In genomic region chr8:115395840-115396239, GRCm38 (mm10) we compare ENCODE assay signal across 17 mouse cellular contexts.
DNase-seq lines count a peak whose midpoint lies in the region; ATAC-seq and TF ChIP-seq lines count a peak whose summit lies in the region.
"Had no signal": no experiment of that assay in that cellular context is flagged by ENCODE, and none has a peak within 500 bp of the region (broad histone marks: within the 10 kb centered on the region; RNA-seq: fewer than 3 reads in every experiment).

No protein-coding gene starts in this region.

- H3K4me2 ChIP-seq in heart, postnatal 0 days (ENCODE audit: low read depth, low read length), result no peak overlapping the region
- H3K4me2 ChIP-seq in heart, embryonic 11.5 days, result no peak overlapping the region
- no peak overlapping the region for H3K4me2 ChIP-seq in liver, embryonic 14.5 days (ENCODE audit: low read depth)
- H3K4me2 ChIP-seq: embryonic facial prominence, embryonic 13.5 days; forebrain, embryonic 15.5 days; intestine, embryonic 15.5 days; liver, embryonic 13.5 days; midbrain, embryonic 13.5 days; neural tube, embryonic 13.5 days had no signal

- no peak overlapping the region for H3K27ac ChIP-seq in heart, postnatal 0 days (ENCODE audit: low read depth)
- no peak overlapping the region for H3K27ac ChIP-seq in heart, embryonic 11.5 days (ENCODE audit: low read depth, low read length)
- H3K27ac ChIP-seq in liver, embryonic 14.5 days, result no peak overlapping the region
- H3K27ac ChIP-seq: embryonic facial prominence, embryonic 13.5 days; forebrain, embryonic 15.5 days; intestine, embryonic 15.5 days; liver, embryonic 13.5 days; midbrain, embryonic 13.5 days; neural tube, embryonic 13.5 days had no signal

- H3K36me3 ChIP-seq in heart, postnatal 0 days (replicated peaks; ENCODE audit: control insufficient read depth, insufficient read depth, low read length), result no peaks in the 10 kb centered on the region
- no peaks in the 10 kb centered on the region for H3K36me3 ChIP-seq in heart, embryonic 11.5 days (ENCODE audit: control insufficient read depth, insufficient read depth, low read length)
- no peaks in the 10 kb centered on the region for H3K36me3 ChIP-seq in liver, embryonic 14.5 days (replicated peaks; ENCODE audit: control insufficient read depth, insufficient read depth, low read depth)
- no peaks in the 10 kb centered on the region for H3K36me3 ChIP-seq in E14TG2a.4 (ENCODE audit: insufficient read depth, low read length)
- H3K36me3 ChIP-seq: embryonic facial prominence, embryonic 13.5 days; forebrain, embryonic 15.5 days; intestine, embryonic 15.5 days; liver, embryonic 13.5 days; midbrain, embryonic 13.5 days; neural tube, embryonic 13.5 days had no signal

- no peak for ATAC-seq in heart, postnatal 0 days (ENCODE audit: insufficient read depth, low read depth)
- ATAC-seq in heart, embryonic 11.5 days (replicated peaks; ENCODE audit: insufficient number of reproducible peaks, low FRiP score, low TSS enrichment), result no peak
- no peak for ATAC-seq in liver, embryonic 14.5 days (ENCODE audit: insufficient read depth)
- ATAC-seq: forebrain, embryonic 15.5 days; intestine, embryonic 15.5 days; midbrain, embryonic 13.5 days had no signal

- DNase-seq in heart, postnatal 0 days (ENCODE audit: low spot score), result no peak
- no peak for DNase-seq in liver, embryonic 14.5 days (ENCODE audit: low read depth in 3 of 3, low spot score in 3 of 3)
- no peak for DNase-seq in liver
- peak; percentile 22 for DNase-seq in embryo, embryonic 10.5 days (ENCODE audit: low spot score)
- no peak for DNase-seq in frontal cortex, adult 2 months (ENCODE audit: extremely low spot score in 1 of 2, low spot score in 1 of 2)
- DNase-seq: cerebellum, adult 8-10 months; heart, postnatal 36 days; layer of hippocampus, postnatal 36 days; liver, embryonic 13.5 days; right cerebral cortex, postnatal 25 days had no signal

- H3K4me3 ChIP-seq in heart, postnatal 0 days (ENCODE audit: low read depth, low read length), result no peak overlapping the region
- H3K4me3 ChIP-seq in heart, embryonic 11.5 days (ENCODE audit: low read depth, low read length), result no peak overlapping the region
- H3K4me3 ChIP-seq in liver, embryonic 14.5 days (ENCODE audit: insufficient read depth in 1 of 2, low read depth in 2 of 2, low read length in 2 of 2), result no peak overlapping the region
- H3K4me3 ChIP-seq in E14TG2a.4 (replicated peaks; ENCODE audit: low read length), result no peak overlapping the region
- H3K4me3 ChIP-seq: embryonic facial prominence, embryonic 13.5 days; forebrain, embryonic 15.5 days; intestine, embryonic 15.5 days; liver, embryonic 13.5 days; midbrain, embryonic 13.5 days; neural tube, embryonic 13.5 days had no signal

- peak; percentile 64 for TF ChIP-seq CTCF in heart, postnatal 0 days (IDR thresholded peaks at IDR 0.05; ENCODE audit: low read depth)
- TF ChIP-seq CTCF in liver, embryonic 14.5 days (IDR thresholded peaks at IDR 0.05; ENCODE audit: low read depth), result peak; percentile 29; the same call in 1 of the 2 replicates
- peak; percentile 21; the same call in 1 of the 2 replicates for TF ChIP-seq CTCF in E14TG2a.4 (conservative IDR thresholded peaks at IDR 0.05; ENCODE audit: low read length)

- no peaks in the 10 kb centered on the region for H3K27me3 ChIP-seq in heart, postnatal 0 days (ENCODE audit: control insufficient read depth, insufficient read depth, low read length)
- no peaks in the 10 kb centered on the region for H3K27me3 ChIP-seq in heart, embryonic 11.5 days (ENCODE audit: control insufficient read depth, insufficient read depth, low read length)
- no peaks in the 10 kb centered on the region for H3K27me3 ChIP-seq in liver, embryonic 14.5 days (ENCODE audit: control insufficient read depth, insufficient read depth, low read length)
- no peaks in the 10 kb centered on the region for H3K27me3 ChIP-seq in E14TG2a.4 (ENCODE audit: insufficient read depth, low read length)
- H3K27me3 ChIP-seq: embryonic facial prominence, embryonic 13.5 days; forebrain, embryonic 15.5 days; intestine, embryonic 15.5 days; liver, embryonic 13.5 days; midbrain, embryonic 13.5 days; neural tube, embryonic 13.5 days had no signal

- H3K4me1 ChIP-seq in heart, postnatal 0 days (ENCODE audit: control insufficient read depth, insufficient read depth), result no peaks in the 10 kb centered on the region
- no peaks in the 10 kb centered on the region for H3K4me1 ChIP-seq in heart, embryonic 11.5 days (ENCODE audit: control insufficient read depth, insufficient read depth, low read length)
- H3K4me1 ChIP-seq in liver, embryonic 14.5 days (replicated peaks; ENCODE audit: control insufficient read depth in 2 of 2, insufficient read depth in 2 of 2, low read length in 1 of 2), result no peaks in the 10 kb centered on the region
- 0 out of 2 replicates have a peak, but pooled peaks cover 3% of the 10 kb centered on the region for H3K4me1 ChIP-seq in E14TG2a.4 (replicated peaks; ENCODE audit: low read depth, low read length)
- H3K4me1 ChIP-seq: embryonic facial prominence, embryonic 13.5 days; forebrain, embryonic 15.5 days; intestine, embryonic 15.5 days; liver, embryonic 13.5 days; midbrain, embryonic 13.5 days; neural tube, embryonic 13.5 days had no signal

- WGBS in heart, postnatal 0 days, result 60% methylated on average over 5 of the region's 5 CpGs
- 76% methylated on average over 5 of the region's 5 CpGs for WGBS in heart, embryonic 11.5 days (ENCODE audit: insufficient replicate concordance)
- 53% methylated on average over 5 of the region's 5 CpGs for WGBS in liver, embryonic 14.5 days (ENCODE audit: insufficient replicate concordance)

- no peaks in the 10 kb centered on the region for H3K9me3 ChIP-seq in heart, postnatal 0 days (replicated peaks; ENCODE audit: control insufficient read depth, low read length)
- no peaks in the 10 kb centered on the region for H3K9me3 ChIP-seq in heart, embryonic 11.5 days (replicated peaks; ENCODE audit: control insufficient read depth, low read length)
- no peaks in the 10 kb centered on the region for H3K9me3 ChIP-seq in liver, embryonic 14.5 days (ENCODE audit: control insufficient read depth, low read length)
- no peaks in the 10 kb centered on the region for H3K9me3 ChIP-seq in E14TG2a.4 (ENCODE audit: low read length)
- H3K9me3 ChIP-seq: embryonic facial prominence, embryonic 13.5 days; forebrain, embryonic 15.5 days; intestine, embryonic 15.5 days; liver, embryonic 13.5 days; midbrain, embryonic 13.5 days; neural tube, embryonic 13.5 days had no signal

- no peak overlapping the region for H3K9ac ChIP-seq in heart, postnatal 0 days (replicated peaks; ENCODE audit: low read depth, low read length)
- no peak overlapping the region for H3K9ac ChIP-seq in heart, embryonic 11.5 days (ENCODE audit: low read depth, low read length)
- no peak overlapping the region for H3K9ac ChIP-seq in liver, embryonic 14.5 days (replicated peaks)
- H3K9ac ChIP-seq: embryonic facial prominence, embryonic 13.5 days; forebrain, embryonic 15.5 days; intestine, embryonic 15.5 days; liver, embryonic 13.5 days; midbrain, embryonic 13.5 days; neural tube, embryonic 13.5 days had no signal

- TF ChIP-seq EP300 in heart, postnatal 0 days (IDR thresholded peaks at IDR 0.05; ENCODE audit: low read depth), result no peak
- TF ChIP-seq EP300 in liver, embryonic 14.5 days (IDR thresholded peaks at IDR 0.05; ENCODE audit: low read depth), result no peak
